Mouse (Mus musculus): ENCODE measurements around the gene Mtcp1.

Gene Mtcp1

GRCm38 (mm10) chrX:75415936-75416785, at the start of gene Mtcp1, which contains the start of the genes Cmc4 and Brcc3:
Mtcp1 (minus strand) TSS chrX:75416588.
Cmc4 (minus strand) TSS chrX:75416584.
Brcc3 (plus strand) TSS chrX:75416628.
- peak; percentile 86 to 89 for DNase-seq (ENCODE audit: low spot score in 2 of 2)

- no peak for DNase-seq (ENCODE audit: low spot score in 2 of 2)
These were observed 38.2 kb upstream of the Mtcp1 start for GRCm38 (mm10) chrX:75454597-75454996.

GRCm38 (mm10) chrX:75409711-75410110, 6.7 kb downstream of the Mtcp1 start:
- no peak for DNase-seq (ENCODE audit: low spot score in 2 of 2)

- DNase-seq (ENCODE audit: low spot score in 2 of 2) = no peak
These were observed 13.0 kb downstream of the Mtcp1 start for GRCm38 (mm10) chrX:75403350-75403749.

GRCm38 (mm10) chrX:75402668-75403067, 13.7 kb downstream of the Mtcp1 start:
- DNase-seq (ENCODE audit: low spot score in 2 of 2) = no peak

GRCm38 (mm10) chrX:75399471-75399870, 16.9 kb downstream of the Mtcp1 start:
- no peak for DNase-seq (ENCODE audit: low spot score in 2 of 2)

- peak; percentile 44 to 72 for DNase-seq (ENCODE audit: low spot score in 2 of 2)
These were observed 34.1 kb downstream of the Mtcp1 start, which contains the start of the genes Fundc2 and F8 for GRCm38 (mm10) chrX:75382195-75382771. Fundc2 (plus strand) TSS chrX:75382399. F8 (minus strand) TSS chrX:75382615.

GRCm38 (mm10) chrX:75381699-75382098, 34.7 kb downstream of the Mtcp1 start:
- no peak for DNase-seq (ENCODE audit: low spot score in 2 of 2)

- DNase-seq (ENCODE audit: low spot score in 2 of 2) = no peak
These were observed 35.2 kb downstream of the Mtcp1 start for GRCm38 (mm10) chrX:75381176-75381575.

GRCm38 (mm10) chrX:75376815-75377214, 39.6 kb downstream of the Mtcp1 start:
- DNase-seq (ENCODE audit: low spot score in 2 of 2) = no peak

GRCm38 (mm10) chrX:75372666-75373425, 43.5 kb downstream of the Mtcp1 start:
- no peak for DNase-seq (ENCODE audit: low spot score in 2 of 2)

- no peak for DNase-seq (ENCODE audit: low spot score in 2 of 2)
These were observed 46.2 kb downstream of the Mtcp1 start for GRCm38 (mm10) chrX:75370197-75370596.
